Mouse (Mus musculus) stomach, postnatal 0 days (tissue): Measurements from ENCODE around the gene Atad3a.
"Not testable (repeated sequence)": the region's sequence is repeated elsewhere in the genome, so short reads cannot be mapped to it uniquely, and the experiment has no call there.

Experiments
- CTCF ChIP-seq: IDR thresholded peaks from 2 replicates; pipeline ENCODE4 v1.5.1; 2016; ENCODE audit warnings: antibody characterized with exemption, low read depth, mild to moderate bottlenecking, moderate library complexity
- EP300 ChIP-seq: optimal IDR thresholded peaks from 2 replicates; pipeline ENCODE3; 2016; ENCODE audit warnings: antibody characterized with exemption

GRCm38 (mm10) chr4:155788833-155789232 is 27.9 kb upstream of the Atad3a start:
- not testable (repeated sequence) for TF ChIP-seq CTCF, EP300
